Mouse (Mus musculus): ENCODE data around the gene Plaa. TPM values are rescaled to one million over a fixed set of nuclear protein-coding genes. Genes with fewer than 3 reads are reported as not detected.

Gene Plaa
- polyA plus RNA-seq (2017; shearing (Covaris generic)): 76.7 TPM

GRCm38 (mm10) chr4:94603031-94603629, at the start of gene Plaa:
Gene Plaa (minus strand): TSS chr4:94603244.

GRCm38 (mm10) chr4:94649920-94650319, 46.9 kb upstream of the Plaa start, which contains the start of gene Lrrc19:
Gene Lrrc19 (minus strand): TSS chr4:94650144.

DNA sequence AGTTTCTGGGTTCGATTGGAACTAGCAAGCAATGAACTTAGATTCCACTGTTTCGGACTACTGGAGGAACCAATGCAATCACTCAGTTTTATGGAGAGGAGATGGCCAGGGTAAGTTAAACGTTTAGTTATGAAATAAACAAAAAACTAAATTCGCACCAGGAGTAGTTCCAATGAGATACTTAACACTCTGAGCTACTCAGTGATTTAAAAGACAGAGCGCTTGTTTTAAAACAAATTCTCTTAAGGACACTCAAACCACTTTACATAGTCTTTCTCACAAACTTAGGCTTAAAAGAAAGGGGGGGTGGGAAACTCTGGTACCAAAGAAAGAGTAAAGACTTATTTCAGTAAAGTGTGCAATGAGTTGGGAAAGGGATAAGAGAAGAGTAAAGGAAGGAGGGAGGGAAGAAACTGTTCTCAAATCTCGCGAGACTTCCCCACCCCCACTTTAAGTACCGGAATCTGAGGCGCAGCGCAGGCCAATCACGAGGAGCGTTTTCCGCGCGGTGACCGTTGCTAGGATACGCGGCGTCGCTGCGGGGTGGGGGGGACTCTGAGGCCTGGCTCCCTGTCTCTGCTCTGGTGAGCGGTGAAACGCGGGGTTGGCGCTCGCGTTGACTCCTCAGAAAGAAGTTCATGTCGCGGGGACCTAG, 11.1 kb upstream of the Plaa start, which contains the start of gene Ift74:
Gene Ift74, plus strand, starts transcription at position 520 of the 655 bp plus-strand sequence.

GRCm38 (mm10) chr4:94556265-94557054, 46.6 kb downstream of the Plaa start, which contains the start of the genes Gm10306 and Caap1:
Gene Gm10306 (plus strand): TSS chr4:94556546.
Gene Caap1 (minus strand): TSS chr4:94556796.

Other genes starting within 250 kb of the Plaa start
- not detected for gene Gm10306, start 46.7 kb downstream of the Plaa start, polyA plus RNA-seq (2017; shearing (Covaris generic))
- gene Caap1, start 46.4 kb downstream of the Plaa start, polyA plus RNA-seq (2017; shearing (Covaris generic)): 29.3 TPM
- gene Ift74, start 11.2 kb upstream of the Plaa start, polyA plus RNA-seq (2017; shearing (Covaris generic)): 3.8 TPM
- gene Lrrc19, start 46.9 kb upstream of the Plaa start, polyA plus RNA-seq (2017; shearing (Covaris generic)): not detected
- gene Tek, start 136.0 kb upstream of the Plaa start, polyA plus RNA-seq (2017; shearing (Covaris generic)): not detected